Mouse (Mus musculus): ENCODE measurements around the gene Abhd5.
A peak's percentile ranks its signal among the peaks of the same experiment; 100 is the strongest.

Gene Abhd5

DNA sequence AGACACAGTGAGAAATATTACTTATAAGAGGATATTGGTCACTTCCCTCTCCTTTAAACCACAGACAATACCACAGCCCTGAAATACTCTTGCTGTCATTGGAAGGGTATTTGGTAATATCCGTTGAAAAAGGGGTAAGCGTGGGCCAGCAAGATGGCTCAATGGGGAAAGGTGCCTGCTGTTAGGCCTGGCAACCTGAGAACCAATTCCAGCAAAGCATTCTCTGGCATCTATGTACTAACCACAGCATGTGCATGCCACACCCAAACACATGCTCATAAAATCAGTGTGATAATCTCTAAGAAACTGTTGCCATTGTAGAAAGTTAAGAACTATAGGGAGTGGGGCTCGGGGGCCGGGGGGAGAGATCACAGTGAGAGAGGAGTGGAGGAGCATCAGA, 2.1 kb upstream of the Abhd5 start:
- no peak for DNase-seq

DNA sequence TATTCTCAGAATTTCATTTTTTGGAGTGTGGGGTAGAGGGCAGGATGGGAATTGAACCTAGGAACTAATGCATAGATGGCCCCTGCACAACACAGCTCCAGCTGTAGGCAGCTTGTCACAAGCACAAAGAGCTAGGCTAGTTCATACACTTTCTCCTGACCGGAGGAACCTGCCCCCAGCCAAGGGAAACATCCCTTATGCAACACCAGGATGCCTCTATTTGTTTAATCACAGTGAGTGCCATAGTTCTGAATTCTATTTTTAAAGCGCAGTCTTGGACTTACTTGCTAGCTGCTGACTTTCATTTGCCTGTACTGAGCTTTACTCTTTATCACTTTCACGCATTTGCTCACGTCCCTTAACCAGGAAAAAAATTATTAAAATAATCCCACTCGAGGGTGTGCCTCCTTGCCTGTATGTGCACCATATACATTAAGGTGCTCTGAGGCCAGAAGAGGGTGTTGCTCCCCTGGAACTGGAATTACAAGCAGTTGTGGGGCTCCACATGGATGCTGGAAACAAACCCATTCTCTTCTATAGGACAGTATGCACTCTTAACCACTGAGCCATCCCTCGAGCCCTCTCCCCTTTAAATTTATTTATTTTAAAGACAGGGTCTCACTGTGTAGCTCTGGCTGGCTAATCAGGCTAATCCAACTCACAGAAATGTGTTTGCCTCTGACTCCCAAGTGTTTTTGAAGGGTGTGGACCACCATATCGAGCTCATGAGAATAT, 845 bp upstream of the Abhd5 start:
- no peak for DNase-seq

DNA sequence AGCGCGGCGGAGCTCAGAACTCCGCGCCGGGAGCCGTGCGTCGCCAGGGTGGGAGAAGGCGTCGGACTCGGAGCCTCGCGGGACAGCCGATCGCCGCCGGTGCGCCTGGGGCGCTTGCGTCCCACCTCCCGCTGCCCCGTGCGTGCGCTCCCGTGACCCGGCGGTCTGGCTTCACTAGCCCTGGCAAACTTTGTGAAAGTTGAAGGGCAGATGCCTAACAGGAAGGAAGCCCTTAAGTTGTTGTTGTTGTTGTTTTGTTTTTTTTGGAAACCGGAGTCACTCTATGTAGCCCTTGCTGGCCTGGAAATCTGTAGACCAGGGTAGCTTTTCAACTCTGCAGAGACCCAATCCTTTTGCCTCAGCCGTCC, 601 bp downstream of the Abhd5 start:
- DNase-seq, result no peak

DNA sequence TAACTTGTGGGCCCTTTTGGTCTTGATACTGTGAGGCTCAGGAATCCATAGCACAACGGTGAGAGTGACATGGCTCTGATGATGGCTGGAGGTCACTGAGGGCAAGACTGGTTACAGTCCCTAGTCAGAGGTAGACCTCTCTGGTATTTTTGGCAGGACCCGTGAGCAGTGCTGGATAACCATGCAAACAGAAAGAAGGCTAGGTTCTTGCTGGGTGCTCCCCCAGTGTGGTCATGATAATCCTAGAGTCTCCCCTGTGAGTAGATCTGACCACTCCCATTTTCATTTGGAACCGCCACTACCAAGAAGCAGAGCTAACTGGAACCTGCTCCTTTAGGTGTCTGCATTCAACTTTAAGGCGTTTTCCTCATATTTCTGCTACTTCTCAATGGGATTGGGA, 1.5 kb downstream of the Abhd5 start:
- no peak for DNase-seq

DNA sequence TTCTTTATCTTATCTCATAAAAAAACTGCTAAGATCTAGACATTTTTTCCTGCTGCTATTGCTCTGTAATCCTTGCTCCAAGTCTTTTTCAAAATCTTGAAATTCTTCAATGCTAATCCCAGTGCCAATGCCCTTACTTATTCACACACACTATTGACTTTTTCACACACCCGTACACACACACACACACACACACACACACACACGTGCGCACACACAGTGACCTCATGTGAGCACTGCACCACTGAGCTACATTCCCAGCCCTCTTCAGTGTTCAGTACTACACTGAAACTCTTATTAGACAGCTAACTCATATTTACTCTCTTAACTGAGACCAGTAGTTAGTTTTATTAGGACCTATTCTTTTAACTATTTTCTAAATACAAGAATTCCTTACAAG, 2.8 kb downstream of the Abhd5 start:
- DNase-seq, result no peak

DNA sequence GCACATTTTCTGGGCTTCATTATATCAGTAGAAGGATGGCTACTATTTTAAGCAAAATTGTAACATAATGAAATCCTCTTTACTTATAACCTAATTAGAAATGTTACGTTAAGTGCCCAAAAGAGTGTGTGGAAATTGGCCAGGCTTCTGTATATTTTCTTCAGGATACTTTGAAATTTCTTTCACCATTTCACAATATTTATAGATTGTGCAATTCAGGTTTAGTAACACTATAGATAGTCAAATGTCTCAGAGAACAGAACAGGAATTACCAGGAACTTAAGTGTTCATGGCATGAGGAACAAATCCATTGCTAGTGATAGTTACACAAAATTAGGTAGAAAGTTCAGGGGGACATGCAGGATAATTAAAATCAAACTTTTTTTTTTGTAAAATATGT, 5.7 kb downstream of the Abhd5 start:
- no peak for DNase-seq

DNA sequence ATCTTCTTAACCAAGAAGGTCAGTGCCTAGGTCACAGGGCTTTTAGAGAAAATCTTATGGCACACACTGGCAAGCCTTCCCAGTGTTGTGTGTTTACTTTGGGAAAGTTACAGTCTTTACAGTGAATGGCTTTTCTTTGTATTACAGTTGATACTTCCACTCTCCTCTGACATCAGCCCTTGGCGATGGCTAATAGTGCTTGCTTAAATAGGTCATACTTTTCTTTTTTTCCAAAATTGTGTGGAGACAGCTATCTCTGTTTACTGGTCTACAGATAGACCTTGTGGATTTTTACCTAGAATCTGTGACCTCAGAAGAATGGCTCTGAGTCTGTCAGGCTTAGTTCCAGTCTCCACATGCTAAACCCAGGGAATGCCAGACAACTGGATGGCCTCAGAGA, 6.2 kb downstream of the Abhd5 start:
- DNase-seq, result no peak

DNA sequence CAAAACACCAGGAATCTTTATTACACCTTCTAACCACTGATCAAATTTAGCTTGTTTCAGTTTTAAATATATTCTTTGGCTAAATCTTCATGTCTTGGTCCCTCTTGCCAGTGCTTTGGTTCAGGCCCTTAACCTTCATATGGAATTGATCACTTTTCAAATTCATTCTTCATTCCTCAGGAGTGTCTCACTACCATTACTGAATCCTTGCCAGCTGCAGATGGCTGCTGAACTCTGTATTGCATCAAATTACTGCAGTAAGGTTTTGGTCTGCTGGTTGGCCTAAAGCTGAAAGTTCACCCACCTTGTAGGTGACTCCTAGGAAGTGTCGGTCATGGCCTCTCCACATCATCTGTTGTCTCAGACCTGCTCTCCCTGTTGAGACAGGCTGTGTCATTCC, 12.8 kb downstream of the Abhd5 start:
- no peak for DNase-seq

DNA sequence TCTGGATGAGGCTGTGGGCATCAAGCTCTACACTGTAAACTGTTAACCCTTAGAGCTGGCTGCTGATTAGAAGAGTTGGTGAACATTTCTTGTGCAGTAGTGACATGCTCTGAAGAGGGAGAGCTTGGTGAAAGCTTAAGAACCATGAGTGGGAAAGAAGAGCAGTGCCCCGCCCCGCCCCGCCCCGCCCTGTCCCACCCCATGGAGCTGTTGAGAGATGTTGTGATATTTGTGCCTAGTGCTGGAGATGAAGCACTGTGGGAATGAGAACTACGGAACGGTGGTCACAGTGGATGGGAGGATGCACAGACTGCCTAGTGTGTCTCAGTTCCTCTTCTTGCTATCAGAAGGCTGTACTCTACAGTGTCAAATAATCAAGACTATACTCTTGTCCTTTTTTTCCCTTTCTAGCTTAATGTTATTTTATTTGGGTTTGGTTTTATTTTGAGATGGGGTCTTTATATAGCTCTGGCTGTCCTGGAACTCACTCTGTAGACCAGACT, 18.9 kb downstream of the Abhd5 start:
- no peak for DNase-seq

DNA sequence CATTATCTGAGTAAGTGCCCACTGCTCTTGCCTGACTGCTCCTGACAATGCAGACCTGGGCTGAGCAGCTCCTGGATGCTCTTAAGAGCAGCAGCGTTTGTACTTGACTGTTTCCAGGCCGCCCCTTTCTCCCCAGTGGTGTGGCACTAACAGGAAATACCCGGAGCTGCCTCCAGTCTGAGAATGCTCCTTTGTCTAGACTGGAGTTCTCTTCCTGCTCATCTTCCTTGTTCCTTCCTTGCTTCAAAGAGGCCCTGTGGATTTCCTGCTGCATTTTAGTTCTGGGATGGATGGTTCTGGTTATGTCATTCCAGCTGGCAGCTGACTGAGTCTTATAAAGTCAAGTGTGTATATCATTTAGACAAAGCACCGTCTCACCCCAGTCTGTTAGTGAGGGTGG, 21.1 kb downstream of the Abhd5 start:
- DNase-seq, result no peak

DNA sequence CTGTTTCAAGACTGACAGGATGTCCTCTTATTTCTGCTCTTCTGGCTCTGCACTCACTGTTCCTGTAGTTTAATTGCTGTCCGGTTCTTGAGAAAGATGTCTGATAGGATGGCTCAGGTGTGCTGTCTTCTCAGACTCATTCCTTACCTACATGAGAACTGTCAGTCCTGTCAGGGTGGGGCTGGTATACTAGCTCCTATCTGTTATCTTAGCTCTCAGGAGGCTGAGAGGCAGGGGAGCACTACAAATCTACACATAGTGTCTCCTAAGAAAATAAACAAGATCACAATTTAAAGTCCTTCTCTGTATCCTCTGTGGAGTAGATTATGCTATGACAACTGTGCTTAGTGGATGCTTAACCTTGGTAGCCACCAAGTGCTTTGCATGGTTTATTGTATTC, 21.6 kb downstream of the Abhd5 start:
- no peak for DNase-seq

DNA sequence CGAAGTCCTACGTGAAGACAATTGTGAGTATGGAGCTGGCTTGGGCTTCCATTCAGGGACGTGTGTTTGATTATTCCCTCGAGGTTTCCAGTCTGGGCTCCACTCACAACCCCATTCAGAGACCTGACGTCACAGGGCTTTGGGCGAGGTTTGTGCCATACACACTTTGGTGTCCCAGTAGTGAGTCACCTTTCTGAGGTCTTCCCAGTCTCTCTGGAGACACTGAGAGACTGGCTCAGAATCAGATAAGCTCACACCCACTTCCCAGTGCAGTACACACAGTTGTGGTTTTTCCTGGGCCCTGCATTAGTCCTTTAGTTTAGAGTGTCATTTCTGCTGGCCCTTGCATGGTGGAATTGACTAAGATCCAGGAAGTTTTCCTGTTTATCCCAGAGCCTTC, 27.6 kb downstream of the Abhd5 start:
- no peak for DNase-seq

DNA sequence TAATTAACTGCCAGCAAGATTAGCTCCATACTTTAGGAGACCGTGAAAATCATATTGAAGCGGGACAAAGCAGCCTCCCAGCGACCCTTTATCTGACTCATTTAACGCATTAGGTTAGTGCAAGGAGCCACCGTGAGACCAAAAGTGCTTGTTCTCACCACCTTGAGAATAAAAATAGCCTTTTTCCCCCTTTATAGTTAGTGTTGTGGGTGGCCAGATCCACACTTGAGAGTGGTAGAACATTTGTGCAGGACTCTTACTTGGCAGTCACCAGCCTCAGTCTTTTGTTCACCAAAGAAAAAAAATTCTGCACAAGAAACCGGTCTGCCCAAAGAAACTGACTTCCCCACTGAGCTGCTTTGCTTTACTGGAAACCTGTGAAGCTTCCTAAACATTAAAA, 29.6 kb downstream of the Abhd5 start:
- no peak for DNase-seq

DNA sequence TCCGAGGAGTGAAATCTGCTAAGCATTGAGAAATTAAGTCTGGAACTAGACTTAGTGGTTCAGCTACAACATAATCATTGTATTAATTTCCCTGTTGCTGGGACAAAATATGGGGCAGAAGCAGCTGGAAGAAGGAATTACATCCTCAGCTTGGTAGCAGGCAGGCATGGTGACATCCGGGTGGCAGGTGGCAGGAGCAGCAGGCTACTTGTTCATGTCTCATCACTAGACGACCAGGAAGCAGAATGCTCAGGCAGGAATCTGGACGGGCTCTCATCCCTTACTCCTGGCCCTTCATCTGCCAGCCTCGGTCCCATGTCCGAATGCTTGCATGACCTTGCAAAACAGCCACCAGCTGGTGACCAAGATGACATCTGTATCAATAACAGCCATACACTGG, 30.6 kb downstream of the Abhd5 start:
- no peak for DNase-seq

DNA sequence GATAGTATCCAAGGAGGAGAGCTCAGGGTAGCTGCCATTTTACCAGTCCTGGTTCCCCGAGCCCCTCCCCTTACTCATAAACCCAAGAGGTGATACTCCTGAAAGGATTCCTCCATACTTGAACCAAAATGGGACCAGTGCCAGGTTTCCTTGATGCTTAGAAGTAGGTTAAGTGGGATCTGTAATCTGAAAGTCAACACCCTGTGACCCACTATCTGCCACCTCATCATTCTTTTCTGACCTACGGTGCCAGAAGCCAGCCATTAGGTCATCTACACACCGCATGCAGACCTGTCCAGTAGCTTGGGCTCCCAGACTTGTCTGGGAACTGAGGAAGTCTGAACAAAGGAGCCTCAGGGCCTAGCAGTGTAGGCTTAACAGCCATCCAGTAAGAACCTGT, 34.6 kb downstream of the Abhd5 start:
- DNase-seq, result no peak

DNA sequence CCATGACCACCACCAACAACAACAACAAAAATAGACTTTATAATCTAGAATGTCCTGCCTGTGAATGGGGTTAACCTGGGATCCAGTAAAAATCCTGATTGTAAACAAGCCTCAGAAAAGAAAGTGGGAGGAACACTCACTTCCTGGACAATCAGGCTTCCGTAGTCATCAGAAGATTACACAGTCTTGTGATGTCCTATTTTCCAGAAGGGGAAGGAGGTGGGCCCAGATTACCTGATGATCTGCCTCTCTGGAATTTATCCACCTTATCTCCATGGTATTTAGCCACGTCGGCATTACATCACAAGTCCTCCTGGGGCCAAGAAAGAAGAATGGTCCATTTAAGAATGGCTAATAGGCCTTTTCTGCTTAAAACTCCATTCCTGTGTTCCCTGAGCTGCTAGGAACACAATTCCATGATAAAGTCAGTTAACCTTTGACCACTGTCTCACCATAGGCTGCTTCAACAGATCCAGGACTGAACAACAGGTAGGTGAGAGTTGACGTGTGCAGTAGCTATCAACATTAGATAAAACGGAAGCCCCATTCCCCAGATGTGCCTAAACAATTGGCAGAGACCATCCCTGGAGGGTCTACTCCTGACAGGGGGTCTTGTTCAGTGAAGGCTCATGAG, 38.0 kb downstream of the Abhd5 start:
- DNase-seq, result no peak

DNA sequence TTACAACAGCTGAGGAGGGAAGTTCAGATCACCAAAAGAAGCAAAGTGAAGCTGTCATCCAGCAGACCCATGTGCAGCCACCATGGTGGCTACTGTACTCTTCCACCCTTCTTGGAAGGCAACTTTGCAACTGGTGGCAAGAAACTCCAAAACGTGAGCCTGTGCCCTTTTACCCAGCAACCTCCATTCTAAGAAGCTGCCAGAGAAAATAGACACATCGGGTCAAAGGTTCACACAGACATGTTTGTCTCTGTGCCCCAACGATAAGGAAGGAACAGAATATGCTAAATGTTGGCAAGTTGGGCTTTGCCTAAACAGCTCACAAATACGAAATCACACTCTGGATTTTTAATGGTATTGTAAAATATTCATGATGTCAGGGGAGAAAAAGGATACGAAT, 44.4 kb downstream of the Abhd5 start:
- no peak for DNase-seq

DNA sequence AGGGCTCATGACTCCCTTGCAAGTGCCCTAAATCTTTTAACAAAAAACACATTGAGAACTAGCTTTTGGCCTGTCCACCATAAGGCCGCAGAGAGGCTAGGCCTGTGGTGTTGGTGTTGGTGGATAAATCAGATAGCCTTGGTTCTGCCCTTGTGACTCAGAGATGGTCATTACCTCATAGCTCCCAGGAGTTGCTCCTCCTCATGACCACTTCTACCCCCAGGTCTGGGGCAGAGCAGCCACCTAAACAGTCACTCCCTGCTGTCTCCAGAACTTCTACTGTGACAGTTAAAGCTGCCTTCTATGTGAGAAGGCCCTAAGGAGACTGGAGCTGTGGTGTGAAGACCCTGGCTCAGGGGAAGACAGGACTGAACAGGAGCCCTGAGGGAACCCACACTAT, 45.7 kb downstream of the Abhd5 start:
- no peak for DNase-seq

DNA sequence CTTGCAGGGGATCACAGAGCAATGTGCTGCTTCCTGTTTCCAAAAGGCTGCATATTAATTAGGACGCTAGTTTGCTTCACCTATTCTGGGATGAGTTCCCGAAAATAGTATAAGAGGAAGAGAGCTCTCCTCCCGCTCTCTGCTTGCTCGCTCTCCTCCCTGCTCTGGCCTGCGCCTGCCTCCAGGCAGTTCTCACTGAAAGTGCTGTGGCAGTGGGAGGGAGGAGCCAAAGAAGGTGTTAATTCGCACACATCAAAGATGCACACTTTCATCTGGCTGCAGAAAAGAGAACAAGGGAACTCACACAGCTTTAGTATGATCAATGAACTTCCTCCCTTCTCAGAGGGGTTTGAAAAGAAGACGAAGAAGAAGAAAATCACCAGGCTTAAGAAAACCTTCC, 47.3 kb downstream of the Abhd5 start:
- no peak for DNase-seq

DNA sequence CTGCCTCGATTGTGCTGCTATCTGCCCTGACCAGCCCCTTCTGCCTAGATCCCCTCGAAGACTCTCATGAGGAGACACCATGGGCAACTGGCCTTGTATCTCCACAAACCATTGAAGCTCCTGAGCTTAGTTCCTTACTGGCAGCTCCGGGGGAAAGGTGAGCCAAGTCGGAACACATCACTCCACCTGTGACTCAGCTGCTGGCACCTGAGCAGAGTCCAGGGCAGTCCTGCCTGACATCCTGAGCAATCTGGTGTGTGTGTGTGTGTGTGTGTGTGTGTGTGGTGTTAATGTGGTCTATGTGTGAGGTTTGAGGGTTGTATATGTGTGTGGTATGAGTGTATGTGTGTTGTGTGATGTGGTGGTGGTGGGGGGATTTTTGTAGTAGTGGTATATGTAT, 49.8 kb downstream of the Abhd5 start:
- no peak for DNase-seq

DNA sequence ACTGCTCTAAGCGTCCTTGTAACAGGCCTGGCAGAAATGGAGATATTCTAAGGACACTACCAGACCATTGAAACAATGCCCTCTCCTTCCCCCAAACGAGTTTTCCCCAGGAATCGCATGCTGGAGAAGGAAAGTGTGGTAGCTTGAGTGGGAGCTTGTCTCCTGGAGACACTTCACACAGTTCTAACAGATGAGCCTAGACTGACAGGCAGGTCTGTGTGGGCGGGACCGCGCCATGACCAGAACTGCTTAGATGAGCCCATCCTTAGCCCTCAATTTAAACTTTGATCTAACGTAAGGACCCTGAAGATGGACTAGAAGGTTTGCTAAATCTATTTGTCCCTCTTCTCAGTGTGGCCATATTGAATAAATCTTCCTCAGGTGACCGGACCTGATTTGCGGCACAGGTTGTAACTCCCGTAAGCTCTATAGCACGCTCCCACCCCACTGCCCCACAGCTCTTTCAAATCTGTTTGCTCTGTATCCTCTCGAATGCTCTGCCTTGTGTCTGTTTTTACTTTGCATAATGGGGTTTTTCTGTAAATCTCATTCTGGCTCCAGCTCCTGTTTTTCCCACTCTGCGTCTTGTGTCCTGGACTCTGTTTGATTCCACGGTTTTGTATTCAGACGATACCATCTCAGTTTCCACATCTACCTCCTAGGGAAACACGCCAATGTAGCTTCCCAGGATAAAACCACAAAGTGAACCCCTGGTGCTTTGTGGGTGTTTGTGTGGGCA, 59.2 kb downstream of the Abhd5 start:
- DNase-seq, result peak; percentile 27

DNA sequence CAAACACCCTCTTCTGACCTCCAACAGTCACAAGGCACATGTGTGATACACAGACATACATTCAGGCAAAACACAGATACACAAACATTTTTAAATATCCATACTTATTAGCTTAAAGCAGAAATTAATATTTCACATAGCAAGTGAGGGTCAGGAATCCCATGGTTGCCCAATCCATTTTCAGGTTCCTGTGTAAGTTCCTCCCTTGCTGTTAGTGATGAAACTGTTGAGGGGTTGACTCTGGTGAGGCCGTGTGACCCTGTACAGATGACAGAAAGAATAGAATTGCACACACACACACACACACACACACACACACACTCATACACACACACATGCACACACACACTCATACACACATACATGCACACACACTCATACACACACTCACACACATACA, 63.2 kb downstream of the Abhd5 start:
- no peak for DNase-seq

DNA sequence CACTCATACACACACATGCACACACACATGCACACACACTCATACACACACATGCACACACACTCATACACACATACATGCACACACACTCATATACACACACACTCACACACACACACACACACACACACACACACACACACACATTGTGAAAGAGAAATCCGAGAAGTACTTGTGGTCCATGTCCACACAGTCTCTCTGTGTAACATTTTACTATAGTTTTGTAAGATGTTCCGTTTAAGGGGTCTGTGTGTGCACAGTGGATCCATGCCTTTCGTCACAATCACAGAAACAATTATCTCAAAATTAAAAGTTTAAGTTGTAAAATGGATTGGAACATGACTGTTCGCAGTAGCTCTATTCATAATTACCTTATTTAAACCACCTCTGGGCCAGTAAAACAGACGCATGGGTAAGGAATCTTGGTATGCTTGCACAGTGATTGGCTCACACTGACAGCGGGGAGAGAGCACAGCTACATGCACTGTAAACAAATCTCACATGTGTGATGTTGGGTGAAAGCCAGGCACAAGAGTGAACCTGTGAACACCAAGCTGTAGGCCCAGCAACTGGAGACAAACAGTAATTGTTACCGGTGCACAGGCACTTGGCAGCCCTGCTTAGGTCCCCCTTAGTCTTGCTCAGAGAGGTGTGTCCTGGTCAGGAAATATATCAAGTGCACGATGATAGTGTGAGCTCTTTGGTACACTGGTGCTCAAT, 63.8 kb downstream of the Abhd5 start:
- no peak for DNase-seq

DNA sequence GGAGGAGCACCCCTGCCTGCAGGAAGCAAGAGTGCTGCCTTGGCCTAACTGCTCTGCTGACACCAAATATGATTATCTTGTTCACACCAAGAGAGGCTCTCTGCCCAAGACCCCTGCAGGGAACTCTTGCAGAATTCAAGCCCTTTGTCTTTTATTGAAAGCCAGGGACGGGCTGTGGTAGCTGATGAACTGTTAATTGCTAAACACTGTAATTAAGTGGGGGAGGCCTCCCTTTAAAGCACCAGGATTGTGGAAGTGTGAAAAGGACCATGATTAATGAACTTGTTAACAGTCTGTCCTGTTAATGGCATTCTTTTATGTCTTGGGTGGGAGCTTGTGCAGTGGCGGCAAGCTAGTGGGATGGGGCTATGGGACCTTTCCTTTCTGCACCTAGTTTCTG, 65.2 kb downstream of the Abhd5 start:
- no peak for DNase-seq
